Mouse (Mus musculus): ENCODE measurements around the gene Cryge. TPM values are rescaled to one million over a fixed set of nuclear protein-coding genes. Genes with fewer than 3 reads are reported as not detected.
"Not testable (repeated sequence)": the region's sequence is repeated elsewhere in the genome, so short reads cannot be mapped to it uniquely, and the experiment has no call there.

Gene Cryge
- polyA plus RNA-seq (2015; fragmentation: Nextera tagmentation; extraction: Ambion mirVana) = not detected in 2 replicates

DNA sequence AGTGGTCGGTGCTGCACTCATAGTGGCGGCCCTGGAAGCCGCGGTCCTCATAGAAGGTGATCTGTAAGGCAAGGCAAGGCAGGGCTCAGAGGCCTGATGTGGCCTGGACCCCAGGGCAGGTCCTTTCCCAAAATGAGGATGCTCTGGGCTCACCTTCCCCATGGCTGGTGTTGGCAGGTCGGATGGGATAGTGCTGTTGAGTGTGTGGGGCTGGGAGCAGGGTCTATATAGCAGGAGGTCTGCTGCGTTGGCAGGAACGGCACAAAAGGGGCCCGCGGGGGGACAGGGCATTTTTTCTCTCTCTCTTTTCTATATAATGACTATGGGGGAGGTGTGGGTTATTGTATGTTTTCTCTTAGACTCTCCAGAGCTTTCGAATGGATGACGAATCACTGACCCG is at the start of gene Cryge:
TSS of gene Cryge (minus strand) at position 198 of the 400 bp plus-strand sequence.
- whole genome bisulfite sequencing = 37% methylated on average over 8 of the region's 12 CpGs
- not testable (repeated sequence) for H3K4me3 ChIP-seq (ENCODE audit: low read depth, low read length); ATAC-seq; H3K4me1 ChIP-seq (ENCODE audit: control insufficient read depth, insufficient read depth, low read length); H3K27ac ChIP-seq (ENCODE audit: low read length); H3K27me3 ChIP-seq (ENCODE audit: control insufficient read depth, insufficient read depth, low read depth, low read length); H3K4me2 ChIP-seq (ENCODE audit: low read length); H3K9ac ChIP-seq (ENCODE audit: low read depth, low read length); H3K9me3 ChIP-seq (replicated peaks; ENCODE audit: control insufficient read depth, low read length, poor library complexity, severe bottlenecking); H3K36me3 ChIP-seq (ENCODE audit: control insufficient read depth, insufficient read depth, low read length)

DNA sequence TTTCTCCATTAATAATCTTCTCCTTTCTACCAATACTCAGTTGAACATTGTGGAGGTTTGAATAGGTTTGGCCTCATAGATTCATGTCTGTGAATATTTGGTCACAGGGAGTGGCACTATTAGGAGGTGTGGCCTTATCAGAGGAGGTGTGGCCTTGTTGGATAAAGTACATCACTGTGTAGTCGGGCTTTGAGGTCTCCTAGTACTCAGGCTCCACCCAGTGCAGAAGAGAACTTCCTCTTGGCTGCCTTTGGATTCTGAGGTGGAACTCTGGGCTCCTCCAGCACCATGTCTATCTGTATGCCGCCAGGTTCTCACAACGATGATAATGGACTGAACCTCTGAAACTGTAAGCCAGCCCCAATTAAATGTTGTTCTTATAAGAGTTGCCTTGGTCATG is 46.0 kb upstream of the Cryge start:
- no peak overlapping the region for H3K4me2 ChIP-seq (ENCODE audit: low read length)
- no peak overlapping the region for H3K9ac ChIP-seq (ENCODE audit: low read depth, low read length)
- H3K4me3 ChIP-seq (ENCODE audit: low read depth, low read length) = no peak overlapping the region
- H3K4me1 ChIP-seq (ENCODE audit: control insufficient read depth, insufficient read depth, low read length) = no peaks in the 10 kb centered on the region
- no peaks in the 10 kb centered on the region for H3K27me3 ChIP-seq (ENCODE audit: control insufficient read depth, insufficient read depth, low read depth, low read length)
- ATAC-seq = no peak
- no peak overlapping the region for H3K27ac ChIP-seq (ENCODE audit: low read length)
- 89% methylated on average over 3 of the region's 3 CpGs for WGBS
- H3K9me3 ChIP-seq (replicated peaks; ENCODE audit: control insufficient read depth, low read length, poor library complexity, severe bottlenecking) = no peaks in the 10 kb centered on the region
- no peaks in the 10 kb centered on the region for H3K36me3 ChIP-seq (ENCODE audit: control insufficient read depth, insufficient read depth, low read length)

DNA sequence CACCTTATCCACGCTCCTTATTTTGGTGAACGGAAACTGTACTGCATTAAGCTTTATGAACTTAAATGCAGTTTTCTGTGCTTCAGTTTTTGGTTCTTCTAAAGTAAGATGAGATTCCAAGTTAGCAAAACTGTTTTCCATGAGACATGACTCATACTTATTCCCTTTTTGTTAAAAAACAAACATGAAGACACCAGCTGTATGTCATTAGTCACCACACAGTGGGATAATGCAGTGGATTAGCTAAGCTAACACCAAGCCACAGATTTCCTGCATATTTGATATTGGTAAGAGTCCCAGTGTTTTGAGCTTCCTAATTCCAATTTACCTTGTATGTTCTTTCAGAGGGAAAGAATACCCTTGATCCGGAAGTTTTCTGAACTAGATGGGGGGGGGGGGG is 40.6 kb upstream of the Cryge start:
- H3K9ac ChIP-seq (ENCODE audit: low read depth, low read length) = no peak overlapping the region
- no peaks in the 10 kb centered on the region for H3K9me3 ChIP-seq (replicated peaks; ENCODE audit: control insufficient read depth, low read length, poor library complexity, severe bottlenecking)
- no peaks in the 10 kb centered on the region for H3K27me3 ChIP-seq (ENCODE audit: control insufficient read depth, insufficient read depth, low read depth, low read length)
- H3K4me1 ChIP-seq (ENCODE audit: control insufficient read depth, insufficient read depth, low read length) = no peaks in the 10 kb centered on the region
- ATAC-seq = no peak
- no peak overlapping the region for H3K27ac ChIP-seq (ENCODE audit: low read length)
- 90% methylated on average over 3 of the region's 3 CpGs for WGBS
- no peaks in the 10 kb centered on the region for H3K36me3 ChIP-seq (ENCODE audit: control insufficient read depth, insufficient read depth, low read length)
- H3K4me2 ChIP-seq (ENCODE audit: low read length) = no peak overlapping the region
- no peak overlapping the region for H3K4me3 ChIP-seq (ENCODE audit: low read depth, low read length)

DNA sequence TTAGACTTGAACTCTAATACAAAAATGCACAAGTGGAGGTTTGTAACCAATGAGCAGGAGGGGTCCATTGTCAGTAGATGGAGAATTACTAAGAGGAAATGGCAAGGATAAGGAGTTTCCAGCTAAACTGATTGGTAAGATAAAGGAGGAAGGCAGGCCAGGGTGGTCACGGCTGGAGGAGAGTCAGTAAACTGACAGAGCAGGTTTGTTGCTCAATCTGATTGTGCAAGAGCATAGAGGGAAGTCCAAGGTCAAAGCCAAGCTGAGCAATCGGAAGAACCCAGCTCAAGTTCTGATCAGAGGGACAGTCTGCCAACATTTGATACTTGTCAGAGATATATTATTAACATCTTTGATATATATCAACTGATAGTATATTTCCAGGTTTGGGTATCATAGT is 39.4 kb upstream of the Cryge start:
- no peaks in the 10 kb centered on the region for H3K27me3 ChIP-seq (ENCODE audit: control insufficient read depth, insufficient read depth, low read depth, low read length)
- H3K27ac ChIP-seq (ENCODE audit: low read length) = no peak overlapping the region
- WGBS = 81% methylated on average over 2 of the region's 2 CpGs
- no peaks in the 10 kb centered on the region for H3K36me3 ChIP-seq (ENCODE audit: control insufficient read depth, insufficient read depth, low read length)
- no peaks in the 10 kb centered on the region for H3K9me3 ChIP-seq (replicated peaks; ENCODE audit: control insufficient read depth, low read length, poor library complexity, severe bottlenecking)
- ATAC-seq = no peak
- H3K4me1 ChIP-seq (ENCODE audit: control insufficient read depth, insufficient read depth, low read length) = no peaks in the 10 kb centered on the region
- no peak overlapping the region for H3K4me3 ChIP-seq (ENCODE audit: low read depth, low read length)
- no peak overlapping the region for H3K4me2 ChIP-seq (ENCODE audit: low read length)
- no peak overlapping the region for H3K9ac ChIP-seq (ENCODE audit: low read depth, low read length)

DNA sequence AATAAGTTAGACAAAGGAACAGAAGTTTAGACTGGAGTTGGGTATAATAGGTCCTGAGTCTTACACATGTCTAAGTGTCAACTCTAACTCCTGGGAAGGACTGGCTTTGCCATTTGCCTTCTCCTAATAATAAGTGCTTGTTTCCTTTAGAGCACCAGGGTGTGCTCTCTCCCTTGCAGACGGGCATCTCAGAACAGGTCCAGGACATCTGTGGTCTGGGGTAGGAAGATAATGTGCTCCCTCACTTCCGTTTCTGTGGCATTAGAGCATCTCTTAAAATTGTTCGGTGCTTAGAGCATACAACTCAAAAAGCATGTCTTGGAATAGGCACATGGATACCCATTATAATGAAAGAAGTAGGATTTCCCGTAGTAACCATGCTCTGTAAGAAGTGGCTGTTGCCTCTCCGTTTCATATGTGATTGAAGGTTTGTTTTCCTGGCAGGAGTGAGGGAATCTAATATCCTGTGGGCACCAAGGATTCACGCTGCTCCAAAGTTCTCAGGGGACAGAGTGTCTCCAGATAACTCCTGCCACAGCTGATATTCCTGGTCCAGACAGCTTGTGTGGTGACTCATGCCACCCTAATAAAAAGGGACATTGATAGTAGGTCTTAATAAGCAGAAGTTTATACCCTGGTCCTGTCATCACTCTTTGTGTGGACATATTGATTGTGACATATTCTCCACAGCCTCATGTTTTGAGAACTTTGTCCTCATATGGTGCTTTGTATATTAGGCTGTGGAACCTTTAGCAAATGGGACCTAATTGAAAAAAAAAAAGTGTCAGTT is 37.8 kb upstream of the Cryge start:
- 86% methylated on average over 6 of the region's 6 CpGs for WGBS
- no peak overlapping the region for H3K9ac ChIP-seq (ENCODE audit: low read depth, low read length)
- H3K9me3 ChIP-seq (replicated peaks; ENCODE audit: control insufficient read depth, low read length, poor library complexity, severe bottlenecking) = no peaks in the 10 kb centered on the region
- H3K36me3 ChIP-seq (ENCODE audit: control insufficient read depth, insufficient read depth, low read length) = no peaks in the 10 kb centered on the region
- H3K27ac ChIP-seq (ENCODE audit: low read length) = no peak overlapping the region
- no peak overlapping the region for H3K4me3 ChIP-seq (ENCODE audit: low read depth, low read length)
- no peak for ATAC-seq
- no peaks in the 10 kb centered on the region for H3K4me1 ChIP-seq (ENCODE audit: control insufficient read depth, insufficient read depth, low read length)
- H3K27me3 ChIP-seq (ENCODE audit: control insufficient read depth, insufficient read depth, low read depth, low read length) = no peaks in the 10 kb centered on the region
- H3K4me2 ChIP-seq (ENCODE audit: low read length) = no peak overlapping the region

DNA sequence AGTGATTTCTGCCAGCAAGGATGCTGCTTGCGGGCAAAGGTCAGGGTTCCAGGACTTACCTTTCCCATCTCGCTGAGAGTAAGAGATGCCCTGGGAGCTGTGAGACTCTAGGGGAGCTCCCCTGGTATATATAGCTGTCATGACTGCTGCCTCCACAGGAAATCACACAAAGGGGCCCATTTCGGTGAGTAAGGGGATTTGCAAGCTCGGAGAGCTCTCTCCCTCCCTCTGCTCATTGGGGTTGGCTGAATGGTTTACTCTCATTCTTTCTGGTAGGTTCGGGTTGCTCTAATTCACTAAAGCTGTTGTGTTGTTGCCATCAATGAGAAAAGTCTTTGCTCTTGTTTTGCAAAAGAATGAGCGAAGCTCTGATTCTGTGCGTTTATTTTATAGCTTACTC is 31.2 kb upstream of the Cryge start, which contains the start of gene Crygb:
TSS of gene Crygb (minus strand) at position 101 of the 400 bp plus-strand sequence.
- Histone ChIP-seq H3K9me3 (replicated peaks; ENCODE audit: control insufficient read depth, low read length, poor library complexity, severe bottlenecking) (no peaks in the 10 kb centered on the region), H3K4me2 (ENCODE audit: low read length) (peak within 1 kb of the TSS; percentile 14; the same call in 1 of the 2 replicates), H3K4me3 (ENCODE audit: low read depth, low read length) (no peak within 1 kb of the TSS), H3K36me3 (ENCODE audit: control insufficient read depth, insufficient read depth, low read length) (no peaks in the 10 kb centered on the region), H3K27ac (ENCODE audit: low read length) (no peak within 1 kb of the TSS), H3K9ac (ENCODE audit: low read depth, low read length) (no peak within 1 kb of the TSS), H3K27me3 (ENCODE audit: control insufficient read depth, insufficient read depth, low read depth, low read length) (no peaks in the 10 kb centered on the region), H3K4me1 (ENCODE audit: control insufficient read depth, insufficient read depth, low read length) (no peaks in the 10 kb centered on the region)
- no peak for ATAC-seq
- WGBS = 19% methylated on average over 7 of the region's 7 CpGs

DNA sequence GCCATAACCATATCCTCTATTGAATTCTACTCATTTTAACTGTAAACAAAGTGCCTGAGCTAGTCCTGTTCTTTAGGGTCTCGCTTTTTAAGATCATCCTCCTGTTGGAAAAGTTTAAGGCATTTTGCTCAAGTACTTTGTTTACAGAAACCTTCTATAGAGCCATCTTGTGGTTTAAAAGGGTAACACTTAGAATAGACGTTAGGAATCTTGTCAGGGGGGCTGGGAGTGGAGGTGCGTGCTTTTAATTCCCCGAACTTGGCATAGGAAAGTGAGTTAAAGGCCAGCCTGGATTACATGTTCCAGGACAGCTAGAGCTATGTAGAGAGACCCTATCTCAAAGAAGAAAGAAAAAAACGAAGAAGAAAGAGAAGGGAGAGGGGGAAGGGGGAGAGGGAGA is 24.7 kb upstream of the Cryge start:
- H3K4me3 ChIP-seq (ENCODE audit: low read depth, low read length) = no peak overlapping the region
- no peaks in the 10 kb centered on the region for H3K9me3 ChIP-seq (replicated peaks; ENCODE audit: control insufficient read depth, low read length, poor library complexity, severe bottlenecking)
- no peak overlapping the region for H3K27ac ChIP-seq (ENCODE audit: low read length)
- H3K4me2 ChIP-seq (ENCODE audit: low read length) = no peak overlapping the region
- ATAC-seq = no peak
- no peaks in the 10 kb centered on the region for H3K36me3 ChIP-seq (ENCODE audit: control insufficient read depth, insufficient read depth, low read length)
- H3K27me3 ChIP-seq (ENCODE audit: control insufficient read depth, insufficient read depth, low read depth, low read length) = no peaks in the 10 kb centered on the region
- no peak overlapping the region for H3K9ac ChIP-seq (ENCODE audit: low read depth, low read length)
- H3K4me1 ChIP-seq (ENCODE audit: control insufficient read depth, insufficient read depth, low read length) = no peaks in the 10 kb centered on the region
- WGBS = 30% methylated on average over 5 of the region's 5 CpGs

DNA sequence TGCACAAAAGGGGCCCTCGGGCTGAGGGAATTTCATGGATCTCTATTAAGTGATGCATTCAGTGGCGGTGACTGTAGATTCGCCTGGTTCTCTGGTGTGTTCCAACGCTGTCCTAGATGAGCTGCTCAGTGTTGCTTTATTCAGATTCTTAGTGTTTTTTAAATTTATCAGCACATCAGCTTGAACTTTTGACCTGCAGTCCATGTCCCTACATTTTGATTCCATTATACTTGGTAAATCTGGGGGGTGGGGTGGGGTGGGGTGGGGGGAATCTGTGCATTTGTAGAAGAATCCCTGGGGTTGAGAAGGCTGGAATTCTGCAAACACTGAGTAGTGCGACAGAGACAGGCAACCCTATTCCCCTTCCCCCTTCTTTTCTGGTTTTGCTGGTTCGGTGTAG is 22.6 kb upstream of the Cryge start, which contains the start of gene Crygc:
TSS of gene Crygc (minus strand) at position 101 of the 400 bp plus-strand sequence.
- no peak within 1 kb of the TSS for H3K27ac ChIP-seq (ENCODE audit: low read length)
- no peak within 1 kb of the TSS for H3K4me2 ChIP-seq (ENCODE audit: low read length)
- ATAC-seq = no peak
- no peak within 1 kb of the TSS for H3K4me3 ChIP-seq (ENCODE audit: low read depth, low read length)
- no peaks in the 10 kb centered on the region for H3K9me3 ChIP-seq (replicated peaks; ENCODE audit: control insufficient read depth, low read length, poor library complexity, severe bottlenecking)
- H3K27me3 ChIP-seq (ENCODE audit: control insufficient read depth, insufficient read depth, low read depth, low read length) = no peaks in the 10 kb centered on the region
- H3K36me3 ChIP-seq (ENCODE audit: control insufficient read depth, insufficient read depth, low read length) = no peaks in the 10 kb centered on the region
- 62% methylated on average over 6 of the region's 6 CpGs for WGBS
- H3K9ac ChIP-seq (ENCODE audit: low read depth, low read length) = no peak within 1 kb of the TSS
- no peaks in the 10 kb centered on the region for H3K4me1 ChIP-seq (ENCODE audit: control insufficient read depth, insufficient read depth, low read length)

DNA sequence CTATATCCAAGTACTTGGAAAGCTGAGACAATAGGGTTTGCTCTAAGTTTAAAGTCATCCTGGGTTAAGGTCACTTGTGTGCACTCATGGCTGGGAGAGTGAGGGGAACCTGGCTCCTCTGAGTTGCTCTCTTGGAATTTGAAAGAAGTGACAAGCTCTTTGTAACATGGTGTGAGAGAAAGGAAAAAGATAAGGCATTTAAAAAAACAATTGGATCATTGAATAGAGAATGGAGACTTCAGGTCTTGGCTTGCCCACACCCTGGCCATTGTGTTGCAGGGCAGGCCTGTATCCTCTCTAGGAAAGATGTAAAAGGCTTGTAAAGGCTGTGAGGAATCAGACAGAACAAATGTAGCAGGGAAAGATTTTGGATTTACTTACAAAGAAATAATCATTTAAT is 16.9 kb upstream of the Cryge start:
- H3K4me3 ChIP-seq (ENCODE audit: low read depth, low read length) = no peak overlapping the region
- no peak for ATAC-seq

More for the DNA sequence above, 16.9 kb upstream of the Cryge start:
- Histone ChIP-seq H3K4me1 (ENCODE audit: control insufficient read depth, insufficient read depth, low read length) (no peaks in the 10 kb centered on the region), H3K9ac (ENCODE audit: low read depth, low read length) (no peak overlapping the region), H3K4me2 (ENCODE audit: low read length) (no peak overlapping the region), H3K36me3 (ENCODE audit: control insufficient read depth, insufficient read depth, low read length) (no peaks in the 10 kb centered on the region), H3K9me3 (replicated peaks; ENCODE audit: control insufficient read depth, low read length, poor library complexity, severe bottlenecking) (no peaks in the 10 kb centered on the region), H3K27me3 (ENCODE audit: control insufficient read depth, insufficient read depth, low read depth, low read length) (no peaks in the 10 kb centered on the region), H3K27ac (ENCODE audit: low read length) (no peak overlapping the region)

Measured in midbrain, embryonic 16.5 days (tissue).